Mouse (Mus musculus) bone marrow, adult 2 months (tissue): Measurements from ENCODE around the gene Txndc11.

ENCODE experiments used
- CTCF ChIP-seq: fragments of 200-500 bp; IDR thresholded peaks from 2 replicates; pipeline ENCODE4 v1.5.1; 2011; ENCODE audit warnings: low read length, control low read depth; ENCODE audit not compliant: control insufficient read depth, insufficient read depth
- POLR2A ChIP-seq: fragments of 200-500 bp; IDR thresholded peaks from 2 replicates; pipeline ENCODE4 v1.6.1; 2011; ENCODE audit warnings: low read depth, mild to moderate bottlenecking, control low read depth, low read length, borderline replicate concordance; ENCODE audit not compliant: control insufficient read depth

- no peak for TF ChIP-seq CTCF
- no peak for TF ChIP-seq POLR2A
Observed at GRCm38 (mm10) chr16:11064341-11064740, 70.1 kb downstream of the Txndc11 start.
